Mouse (Mus musculus): ENCODE measurements around the gene Tmem170. TPM values are rescaled to one million over a fixed set of nuclear protein-coding genes. Genes with fewer than 3 reads are reported as not detected.
A peak's percentile ranks its signal among the peaks of the same experiment; 100 is the strongest.
"Not testable (repeated sequence)": the region's sequence is repeated elsewhere in the genome, so short reads cannot be mapped to it uniquely, and the experiment has no call there.

Tmem170 gene
- polyA plus RNA-seq, 1 experiment from 2014 or later: 9.0 TPM

DNA sequence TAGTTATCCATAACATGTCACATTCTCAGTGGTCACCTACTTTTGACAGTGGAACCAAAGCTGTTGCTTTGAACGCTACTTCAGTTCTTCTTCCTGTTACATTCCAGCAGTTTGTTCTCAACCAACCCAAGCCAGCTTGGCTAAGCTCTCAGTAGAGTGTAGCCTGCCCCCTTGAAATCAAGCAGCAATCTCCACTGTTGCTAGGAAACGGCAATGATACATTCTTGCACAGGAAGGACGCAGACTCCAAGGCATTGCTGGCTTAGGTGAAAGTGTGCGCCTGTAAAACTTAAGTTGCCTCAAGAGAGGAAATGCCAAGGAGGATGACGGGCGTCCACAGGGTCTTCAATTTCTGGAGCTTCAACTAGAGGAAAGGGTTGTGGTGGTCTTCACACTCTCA is 10.7 kb downstream of the Tmem170 start:
- WGBS: 80% methylated on average over 6 of the region's 6 CpGs
- Histone ChIP-seq H3K9me3 (ENCODE audit: control insufficient read depth, low read length) (no peaks in the 10 kb centered on the region), H3K36me3 (ENCODE audit: control insufficient read depth, insufficient read depth, low read length) (peaks cover 16% of the 10 kb centered on the region), H3K27me3 (replicated peaks; ENCODE audit: control insufficient read depth, insufficient read depth, low read length) (no peaks in the 10 kb centered on the region), H3K4me1 (replicated peaks; ENCODE audit: control insufficient read depth, insufficient read depth, low read length) (no peaks in the 10 kb centered on the region), H3K4me3 (ENCODE audit: low read depth, low read length) (no peak overlapping the region), H3K4me2 (ENCODE audit: low read length) (no peak overlapping the region), H3K9ac (ENCODE audit: low read length) (no peak overlapping the region), H3K27ac (ENCODE audit: low read depth) (no peak overlapping the region)
- no peak for ATAC-seq (replicated peaks; ENCODE audit: low FRiP score, low TSS enrichment, low read depth)
- no peak for DNase-seq (ENCODE audit: low spot score)

DNA sequence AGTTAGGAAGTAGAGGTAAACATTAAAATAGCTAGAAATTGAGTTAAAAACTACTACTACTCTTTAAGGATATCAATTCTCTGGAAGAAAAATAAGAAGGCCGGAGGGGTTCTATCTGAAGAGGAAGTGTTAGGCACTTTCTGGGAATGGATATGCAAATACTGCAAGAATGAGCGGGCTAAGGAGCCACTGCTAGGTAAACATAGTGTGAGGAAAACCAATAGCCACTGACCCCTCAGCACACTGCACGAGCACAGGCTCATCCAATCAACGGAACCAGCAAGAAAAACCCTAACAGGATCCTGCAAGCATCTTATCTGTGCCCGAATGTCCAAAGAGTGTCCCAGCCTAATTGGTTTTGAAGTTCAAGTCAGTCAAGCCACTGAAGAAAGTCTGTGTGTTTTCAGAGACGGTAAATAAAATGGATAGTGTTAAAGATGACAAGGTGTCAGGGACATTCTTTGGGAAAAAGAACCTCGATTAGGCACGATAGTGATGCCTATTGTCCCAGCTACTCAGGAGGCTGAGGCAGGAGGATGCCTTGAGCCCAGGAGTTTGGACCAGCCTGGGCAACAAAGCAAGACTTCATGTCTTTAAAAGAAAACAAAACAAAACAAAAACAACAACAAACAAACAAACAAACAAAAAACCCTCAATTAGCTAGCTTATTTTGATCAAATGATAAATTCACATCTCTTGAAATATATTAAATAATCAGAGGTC is 11.3 kb downstream of the Tmem170 start:
- Histone ChIP-seq H3K27me3 (replicated peaks; ENCODE audit: control insufficient read depth, insufficient read depth, low read length) (no peaks in the 10 kb centered on the region), H3K9ac (ENCODE audit: low read length) (no peak overlapping the region)

DNA sequence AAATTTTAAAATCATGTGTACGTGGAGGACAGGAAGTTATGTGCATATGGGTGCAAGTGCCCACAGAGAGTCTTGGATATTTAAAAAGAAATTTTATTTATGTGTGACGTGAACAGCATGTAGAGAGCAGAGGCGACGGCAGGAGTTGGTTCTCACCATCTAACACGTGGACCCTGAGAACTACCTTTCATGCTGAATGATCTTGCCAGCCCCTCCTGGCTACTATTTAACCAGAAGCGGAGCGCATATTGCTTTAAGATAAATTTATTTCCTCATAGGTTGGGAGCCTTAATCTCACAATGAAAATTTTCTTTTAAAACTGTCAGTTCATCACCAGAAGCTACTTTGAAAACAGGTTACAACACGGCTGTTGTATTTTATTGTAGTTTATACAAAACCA is 11.9 kb downstream of the Tmem170 start:
- Histone ChIP-seq H3K27me3 (replicated peaks; ENCODE audit: control insufficient read depth, insufficient read depth, low read length) (no peaks in the 10 kb centered on the region), H3K4me2 (ENCODE audit: low read length) (no peak overlapping the region), H3K27ac (ENCODE audit: low read depth) (no peak overlapping the region), H3K36me3 (ENCODE audit: control insufficient read depth, insufficient read depth, low read length) (peaks cover 16% of the 10 kb centered on the region), H3K4me3 (ENCODE audit: low read depth, low read length) (no peak overlapping the region), H3K4me1 (replicated peaks; ENCODE audit: control insufficient read depth, insufficient read depth, low read length) (no peaks in the 10 kb centered on the region), H3K9me3 (ENCODE audit: control insufficient read depth, low read length) (no peaks in the 10 kb centered on the region), H3K9ac (ENCODE audit: low read length) (no peak overlapping the region)
- ATAC-seq (replicated peaks; ENCODE audit: low FRiP score, low TSS enrichment, low read depth) (no peak), DNase-seq (ENCODE audit: low spot score) (no peak)
- WGBS: 85% methylated on average over 8 of the region's 8 CpGs

More for the DNA sequence above, 11.3 kb downstream of the Tmem170 start:
- Histone ChIP-seq H3K4me3 (ENCODE audit: low read depth, low read length) (no peak overlapping the region), H3K4me1 (replicated peaks; ENCODE audit: control insufficient read depth, insufficient read depth, low read length) (no peaks in the 10 kb centered on the region), H3K9me3 (ENCODE audit: control insufficient read depth, low read length) (no peaks in the 10 kb centered on the region), H3K4me2 (ENCODE audit: low read length) (no peak overlapping the region), H3K36me3 (ENCODE audit: control insufficient read depth, insufficient read depth, low read length) (peaks cover 16% of the 10 kb centered on the region), H3K27ac (ENCODE audit: low read depth) (no peak overlapping the region)
- DNase-seq (ENCODE audit: low spot score): no peak
- ATAC-seq (replicated peaks; ENCODE audit: low FRiP score, low TSS enrichment, low read depth): 0 out of 2 replicates have a peak, but pooled peaks have one; percentile 64
- 86% methylated on average over 8 of the region's 8 CpGs for WGBS

DNA sequence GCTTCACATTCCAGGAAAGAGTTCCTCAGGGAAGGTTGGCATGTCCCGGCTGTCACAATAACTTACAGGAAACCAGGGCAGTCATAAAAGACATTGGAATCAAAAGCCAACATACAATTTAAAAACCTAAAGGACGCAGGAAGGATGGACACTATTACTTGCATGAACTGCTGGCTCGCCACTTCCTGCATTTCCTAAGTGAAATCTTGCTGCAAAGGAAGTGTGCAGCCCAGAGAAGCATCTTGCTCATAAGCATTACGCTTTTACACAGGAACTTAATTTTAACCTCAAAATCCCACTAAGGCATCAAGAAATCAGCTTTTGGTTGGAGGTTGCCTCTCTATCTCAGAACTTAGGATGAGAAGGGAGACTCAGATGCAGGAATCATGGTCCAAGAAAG is 13.3 kb downstream of the Tmem170 start:
- Histone ChIP-seq H3K9ac (ENCODE audit: low read length) (no peak overlapping the region), H3K4me2 (ENCODE audit: low read length) (no peak overlapping the region), H3K36me3 (ENCODE audit: control insufficient read depth, insufficient read depth, low read length) (peaks cover 16% of the 10 kb centered on the region), H3K27me3 (replicated peaks; ENCODE audit: control insufficient read depth, insufficient read depth, low read length) (no peaks in the 10 kb centered on the region), H3K27ac (ENCODE audit: low read depth) (no peak overlapping the region), H3K9me3 (ENCODE audit: control insufficient read depth, low read length) (no peaks in the 10 kb centered on the region), H3K4me1 (replicated peaks; ENCODE audit: control insufficient read depth, insufficient read depth, low read length) (no peaks in the 10 kb centered on the region), H3K4me3 (ENCODE audit: low read depth, low read length) (no peak overlapping the region)
- ATAC-seq (replicated peaks; ENCODE audit: low FRiP score, low TSS enrichment, low read depth): no peak
- DNase-seq (ENCODE audit: low spot score): no peak
- WGBS: 84% methylated on average over 4 of the region's 4 CpGs

DNA sequence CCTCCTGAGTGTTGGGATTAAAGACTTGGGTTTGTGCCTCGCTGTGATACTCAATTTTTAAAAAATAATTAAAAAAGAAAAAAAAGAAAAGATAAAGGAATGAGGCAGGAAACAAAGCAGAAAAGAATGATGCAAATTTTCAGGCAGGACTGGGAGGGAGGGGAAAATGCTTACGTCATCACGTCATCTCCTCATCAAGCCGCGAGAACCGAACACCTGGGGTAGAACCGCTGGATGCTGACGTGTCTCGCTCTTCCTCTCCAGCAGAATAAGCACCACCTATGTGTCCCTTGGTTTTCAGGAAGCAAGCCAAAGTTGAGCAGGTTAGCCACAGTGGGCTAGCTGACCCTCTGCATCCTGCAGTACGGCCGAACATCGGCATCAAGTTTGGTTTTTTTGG is 20.6 kb downstream of the Tmem170 start:
- Histone ChIP-seq H3K4me1 (replicated peaks; ENCODE audit: control insufficient read depth, insufficient read depth, low read length) (0 out of 2 replicates have a peak, but pooled peaks cover 6% of the 10 kb centered on the region), H3K9me3 (ENCODE audit: control insufficient read depth, low read length) (no peaks in the 10 kb centered on the region), H3K27ac (ENCODE audit: low read depth) (no peak overlapping the region), H3K4me2 (ENCODE audit: low read length) (no peak overlapping the region), H3K4me3 (ENCODE audit: low read depth, low read length) (no peak overlapping the region), H3K36me3 (ENCODE audit: control insufficient read depth, insufficient read depth, low read length) (no peaks in the 10 kb centered on the region), H3K27me3 (replicated peaks; ENCODE audit: control insufficient read depth, insufficient read depth, low read length) (no peaks in the 10 kb centered on the region), H3K9ac (ENCODE audit: low read length) (no peak overlapping the region)
- 92% methylated on average over 12 of the region's 12 CpGs for WGBS
- DNase-seq (ENCODE audit: low spot score) (no peak), ATAC-seq (replicated peaks; ENCODE audit: low FRiP score, low TSS enrichment, low read depth) (no peak)

DNA sequence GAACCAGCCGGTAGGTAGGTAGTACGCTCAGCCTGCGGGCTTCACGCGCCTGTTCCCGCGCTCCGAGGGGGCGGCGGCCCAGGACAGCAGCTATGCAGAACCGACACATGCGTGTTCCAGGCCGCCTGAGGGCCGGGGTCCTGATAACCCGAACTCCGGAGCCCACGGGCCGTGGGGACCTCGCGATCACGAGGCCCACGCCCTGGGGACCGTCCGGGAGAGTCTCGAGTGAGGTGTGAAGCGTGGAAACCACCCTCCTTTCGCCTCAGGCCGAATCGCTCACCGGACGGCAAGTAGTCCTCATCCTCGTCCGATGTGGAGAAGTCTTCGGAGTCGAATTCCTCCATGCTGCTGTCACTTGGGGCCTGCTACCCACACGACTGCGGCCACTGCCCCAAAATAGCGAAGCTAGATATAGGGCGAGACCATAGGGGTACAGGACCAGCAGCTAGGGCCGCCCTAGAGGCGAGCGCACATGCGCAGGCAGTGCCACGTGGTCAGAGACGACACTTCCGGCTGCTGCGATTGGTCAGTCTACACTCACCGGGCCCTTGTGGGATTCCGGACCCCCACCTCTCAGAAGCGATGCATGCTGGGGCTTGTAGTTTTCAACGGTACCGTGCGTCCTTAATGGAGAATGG is 22.6 kb downstream of the Tmem170 start, which contains the start of gene Cfdp1:
Gene Cfdp1 (minus strand): TSS at position 431 of the 641 bp plus-strand sequence.
- H3K9me3 ChIP-seq (ENCODE audit: control insufficient read depth, low read length): no peaks in the 10 kb centered on the region
- peak within 1 kb of the TSS; percentile 96 for H3K4me3 ChIP-seq (ENCODE audit: low read depth, low read length)
- H3K4me2 ChIP-seq (ENCODE audit: low read length): peak within 1 kb of the TSS; percentile 59
- no peaks in the 10 kb centered on the region for H3K27me3 ChIP-seq (replicated peaks; ENCODE audit: control insufficient read depth, insufficient read depth, low read length)
- H3K27ac ChIP-seq (ENCODE audit: low read depth): peak within 1 kb of the TSS; percentile 59; the same call in 1 of the 2 replicates
- peak; percentile 95 for DNase-seq (ENCODE audit: low spot score)
- H3K4me1 ChIP-seq (replicated peaks; ENCODE audit: control insufficient read depth, insufficient read depth, low read length): 0 out of 2 replicates have a peak, but pooled peaks cover 6% of the 10 kb centered on the region
- H3K9ac ChIP-seq (ENCODE audit: low read length): peak within 1 kb of the TSS; percentile 87
- H3K36me3 ChIP-seq (ENCODE audit: control insufficient read depth, insufficient read depth, low read length): no peaks in the 10 kb centered on the region; the same call in 1 of the 2 replicates
- WGBS: under 1% methylated on average over 53 of the region's 53 CpGs
- peak; percentile 100 for ATAC-seq (replicated peaks; ENCODE audit: low FRiP score, low TSS enrichment, low read depth)

DNA sequence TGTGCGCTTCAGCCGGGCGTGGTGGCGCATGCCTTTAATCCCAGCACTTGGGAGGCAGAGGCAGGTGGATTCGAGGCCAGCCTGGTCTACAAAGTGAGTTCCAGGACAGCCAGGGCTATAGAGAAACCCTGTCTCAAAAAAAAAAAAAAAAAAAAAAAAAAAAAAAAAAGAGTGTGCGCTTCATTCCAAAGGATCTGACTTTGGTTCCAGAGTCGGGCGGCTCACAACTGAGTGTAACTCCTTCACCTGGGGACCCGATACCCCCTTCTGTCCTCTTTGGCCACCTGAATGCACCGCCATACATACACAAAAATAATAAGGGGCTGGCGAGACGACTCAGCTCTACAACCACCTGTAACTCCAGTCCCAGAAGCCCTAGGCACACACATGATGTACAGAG is 23.3 kb downstream of the Tmem170 start:
- Histone ChIP-seq H3K4me3 (ENCODE audit: low read depth, low read length) (peak overlapping the region; percentile 96), H3K4me2 (ENCODE audit: low read length) (peak overlapping the region; percentile 59), H3K9ac (ENCODE audit: low read length) (peak overlapping the region; percentile 87)
- H3K36me3 ChIP-seq (ENCODE audit: control insufficient read depth, insufficient read depth, low read length); DNase-seq (ENCODE audit: low spot score); H3K27me3 ChIP-seq (replicated peaks; ENCODE audit: control insufficient read depth, insufficient read depth, low read length); ATAC-seq (replicated peaks; ENCODE audit: low FRiP score, low TSS enrichment, low read depth); H3K9me3 ChIP-seq (ENCODE audit: control insufficient read depth, low read length); H3K27ac ChIP-seq (ENCODE audit: low read depth); H3K4me1 ChIP-seq (replicated peaks; ENCODE audit: control insufficient read depth, insufficient read depth, low read length): not testable (repeated sequence)
- 59% methylated on average over 12 of the region's 12 CpGs for WGBS

DNA sequence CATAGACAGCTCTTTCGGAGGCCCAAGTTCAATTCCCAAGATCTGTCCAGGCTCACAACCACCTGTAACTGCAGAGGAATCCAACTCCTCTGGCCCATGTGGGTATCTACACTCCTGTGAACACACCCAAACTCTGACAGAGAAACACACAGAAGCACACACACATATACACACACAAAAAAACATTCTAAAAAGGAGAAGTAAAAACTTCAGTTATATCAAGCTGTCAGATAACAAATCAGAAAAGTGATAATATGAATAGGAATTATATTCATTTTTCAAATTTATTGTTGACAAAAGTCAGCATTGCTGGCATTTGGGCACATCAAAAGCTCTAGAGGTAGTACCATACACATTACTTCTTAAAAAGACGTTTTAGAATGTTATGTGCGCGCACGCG is 29.8 kb downstream of the Tmem170 start:
- no peaks in the 10 kb centered on the region for H3K9me3 ChIP-seq (ENCODE audit: control insufficient read depth, low read length)
- 94% methylated on average over 6 of the region's 6 CpGs for WGBS
- ATAC-seq (replicated peaks; ENCODE audit: low FRiP score, low TSS enrichment, low read depth): no peak
- DNase-seq (ENCODE audit: low spot score): no peak
- no peak overlapping the region for H3K9ac ChIP-seq (ENCODE audit: low read length)
- no peak overlapping the region for H3K4me2 ChIP-seq (ENCODE audit: low read length)
- H3K4me1 ChIP-seq (replicated peaks; ENCODE audit: control insufficient read depth, insufficient read depth, low read length): no peaks in the 10 kb centered on the region
- peaks cover 37% of the 10 kb centered on the region for H3K36me3 ChIP-seq (ENCODE audit: control insufficient read depth, insufficient read depth, low read length)
- no peak overlapping the region for H3K4me3 ChIP-seq (ENCODE audit: low read depth, low read length)
- no peaks in the 10 kb centered on the region for H3K27me3 ChIP-seq (replicated peaks; ENCODE audit: control insufficient read depth, insufficient read depth, low read length)
- no peak overlapping the region for H3K27ac ChIP-seq (ENCODE audit: low read depth)

Measured in intestine, embryonic 14.5 days (tissue).